Mouse (Mus musculus) cortical plate, adult 2 months (tissue): ENCODE measurements at regions not wholly inside any gene's neighbourhood (a gene's known extent, or its start where the extent isn't known, plus 50 kb on each side); places are given as distances from the start of the nearest gene placed in this dataset.

Experiments used
- CTCF ChIP-seq: fragments of 200-500 bp; IDR thresholded peaks from 2 replicates; pipeline ENCODE4 v1.5.1; 2011; ENCODE audit warnings: mild to moderate bottlenecking, control low read depth, low read length; ENCODE audit not compliant: insufficient read depth; ENCODE audit errors: extremely low read depth
- POLR2A ChIP-seq: fragments of 200-500 bp; IDR thresholded peaks from 2 replicates; pipeline ENCODE4 v1.6.1; 2011; ENCODE audit warnings: mild to moderate bottlenecking, low read length, control low read depth; ENCODE audit not compliant: insufficient read depth; ENCODE audit errors: extremely low read depth

DNA sequence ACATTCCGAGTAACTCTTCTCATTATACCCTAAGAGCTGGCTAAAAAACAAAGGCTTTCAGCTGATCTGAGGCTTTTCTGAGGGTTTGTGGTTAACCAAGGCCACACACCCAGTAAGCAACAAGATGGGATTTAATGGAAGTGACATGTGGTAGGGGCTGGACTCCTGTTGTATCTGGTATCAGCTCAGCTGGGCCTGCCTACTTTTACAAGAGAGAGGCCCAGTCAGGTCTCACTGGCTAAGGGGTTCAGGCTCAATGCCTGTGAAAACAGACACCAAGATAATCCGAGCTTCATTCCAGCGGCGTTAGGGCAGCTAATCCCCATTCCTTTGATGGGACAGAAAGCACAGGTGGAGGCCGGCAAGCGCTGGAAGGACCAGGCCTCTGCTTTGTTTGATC, 116.4 kb downstream of the Cd24a start:
- TF ChIP-seq CTCF, result no peak
- no peak for TF ChIP-seq POLR2A
